Mouse (Mus musculus): ENCODE results near the gene Snd1. TPM values are rescaled to one million over a fixed set of nuclear protein-coding genes. Genes with fewer than 3 reads are reported as not detected.

Gene Snd1
- polyA plus RNA-seq, 1 experiment: 190 TPM

GRCm38 (mm10) chr6:28729649-28730048, 254.7 kb downstream of the Snd1 start:
- TF ChIP-seq SRF (IDR thresholded peaks at IDR 0.05; ENCODE audit: control insufficient read depth, insufficient read length, low read depth) (no peak), E2F4 (IDR thresholded peaks at IDR 0.05; ENCODE audit: insufficient read depth) (no peak), MAX (IDR thresholded peaks at IDR 0.05; ENCODE audit: low read depth) (no peak), CEBPB (IDR thresholded peaks at IDR 0.05; ENCODE audit: insufficient read depth, poor library complexity, severe bottlenecking) (no peak)
- Histone ChIP-seq H3ac (ENCODE audit: control insufficient read depth, insufficient read length) (no peak overlapping the region), H3K4me2 (ENCODE audit: low read depth) (no peak overlapping the region), H3K36me3 (ENCODE audit: control insufficient read depth, insufficient read depth) (no peaks in the 10 kb centered on the region), H3K4me3 (no peak overlapping the region), H3K79me2 (ENCODE audit: control insufficient read depth, insufficient read depth) (no peaks in the 10 kb centered on the region), H3K27me3 (ENCODE audit: control insufficient read depth, insufficient read depth, insufficient read length) (no peaks in the 10 kb centered on the region)

GRCm38 (mm10) chr6:28731246-28731645, 256.3 kb downstream of the Snd1 start:
- TF ChIP-seq E2F4 (IDR thresholded peaks at IDR 0.05; ENCODE audit: insufficient read depth) (no peak), POLR2AphosphoS2 (IDR thresholded peaks at IDR 0.05; ENCODE audit: insufficient read length, low read depth) (no peak), SRF (IDR thresholded peaks at IDR 0.05; ENCODE audit: control insufficient read depth, insufficient read length, low read depth) (no peak)
- Histone ChIP-seq H3K4me2 (ENCODE audit: low read depth) (no peak overlapping the region), H3K4me3 (no peak overlapping the region), H3K27me3 (ENCODE audit: control insufficient read depth, insufficient read depth, insufficient read length) (no peaks in the 10 kb centered on the region), H3K36me3 (ENCODE audit: control insufficient read depth, insufficient read depth) (no peaks in the 10 kb centered on the region), H3ac (ENCODE audit: control insufficient read depth, insufficient read length) (no peak overlapping the region), H3K79me2 (ENCODE audit: control insufficient read depth, insufficient read depth) (no peaks in the 10 kb centered on the region)

GRCm38 (mm10) chr6:28733884-28734647, 259.1 kb downstream of the Snd1 start:
- no peak for TF ChIP-seq MYOG (IDR thresholded peaks at IDR 0.05; ENCODE audit: control insufficient read depth in 1 of 3, insufficient read depth in 1 of 3, insufficient read length in 2 of 3, low read depth in 2 of 3)
- Histone ChIP-seq H3ac (ENCODE audit: control insufficient read depth, insufficient read length) (no peak overlapping the region), H3K4me3 (no peak overlapping the region), H3K79me2 (ENCODE audit: control insufficient read depth, insufficient read depth) (no peaks in the 10 kb centered on the region), H3K4me2 (ENCODE audit: low read depth) (no peak overlapping the region), H3K36me3 (ENCODE audit: control insufficient read depth, insufficient read depth) (no peaks in the 10 kb centered on the region), H3K27me3 (ENCODE audit: control insufficient read depth, insufficient read depth, insufficient read length) (no peaks in the 10 kb centered on the region)

- TF ChIP-seq MYOG (IDR thresholded peaks at IDR 0.05; ENCODE audit: control insufficient read depth in 1 of 3, insufficient read depth in 1 of 3, insufficient read length in 2 of 3, low read depth in 2 of 3): no peak
- TF ChIP-seq POLR2A (IDR thresholded peaks at IDR 0.05; ENCODE audit: insufficient read length, low read depth): no peak
- TF ChIP-seq MYOD1 (IDR thresholded peaks at IDR 0.05; ENCODE audit: control insufficient read depth in 1 of 3, insufficient read length in 2 of 3, low read depth in 2 of 3): no peak
- no peak for TF ChIP-seq CEBPB (IDR thresholded peaks at IDR 0.05; ENCODE audit: insufficient read depth, poor library complexity, severe bottlenecking)
- TF ChIP-seq REST (IDR thresholded peaks at IDR 0.05; ENCODE audit: insufficient read depth, insufficient read length): no peak
- TF ChIP-seq SRF (IDR thresholded peaks at IDR 0.05; ENCODE audit: control insufficient read depth, insufficient read length, low read depth): no peak
- no peak for TF ChIP-seq TCF3 (IDR thresholded peaks at IDR 0.05; ENCODE audit: insufficient read length, low read depth)
- TF ChIP-seq TCF12 (IDR thresholded peaks at IDR 0.05; ENCODE audit: insufficient read depth, poor library complexity, severe bottlenecking): no peak
- no peak for TF ChIP-seq E2F4 (IDR thresholded peaks at IDR 0.05; ENCODE audit: insufficient read depth)
- TF ChIP-seq POLR2AphosphoS2 (IDR thresholded peaks at IDR 0.05; ENCODE audit: insufficient read length, low read depth): no peak
- Histone ChIP-seq H3K4me2 (ENCODE audit: low read depth) (no peak overlapping the region), H3K79me2 (ENCODE audit: control insufficient read depth, insufficient read depth) (no peaks in the 10 kb centered on the region), H3K36me3 (ENCODE audit: control insufficient read depth, insufficient read depth) (no peaks in the 10 kb centered on the region), H3K27me3 (ENCODE audit: control insufficient read depth, insufficient read depth, insufficient read length) (no peaks in the 10 kb centered on the region), H3K4me3 (no peak overlapping the region), H3ac (ENCODE audit: control insufficient read depth, insufficient read length) (no peak overlapping the region)
Measured at GRCm38 (mm10) chr6:28735116-28735515, 260.2 kb downstream of the Snd1 start.

GRCm38 (mm10) chr6:28736665-28737064, 261.7 kb downstream of the Snd1 start:
- Histone ChIP-seq H3ac (ENCODE audit: control insufficient read depth, insufficient read length) (no peak overlapping the region), H3K27me3 (ENCODE audit: control insufficient read depth, insufficient read depth, insufficient read length) (no peaks in the 10 kb centered on the region), H3K4me3 (no peak overlapping the region), H3K4me2 (ENCODE audit: low read depth) (no peak overlapping the region), H3K36me3 (ENCODE audit: control insufficient read depth, insufficient read depth) (no peaks in the 10 kb centered on the region), H3K79me2 (ENCODE audit: control insufficient read depth, insufficient read depth) (no peaks in the 10 kb centered on the region)
- TF ChIP-seq REST (IDR thresholded peaks at IDR 0.05; ENCODE audit: insufficient read depth, insufficient read length): no peak
- no peak for TF ChIP-seq MYOD1 (IDR thresholded peaks at IDR 0.05; ENCODE audit: control insufficient read depth in 1 of 3, insufficient read length in 2 of 3, low read depth in 2 of 3)

- Histone ChIP-seq H3ac (ENCODE audit: control insufficient read depth, insufficient read length) (no peak overlapping the region), H3K36me3 (ENCODE audit: control insufficient read depth, insufficient read depth) (no peaks in the 10 kb centered on the region), H3K27me3 (ENCODE audit: control insufficient read depth, insufficient read depth, insufficient read length) (no peaks in the 10 kb centered on the region), H3K4me3 (no peak overlapping the region), H3K79me2 (ENCODE audit: control insufficient read depth, insufficient read depth) (no peaks in the 10 kb centered on the region), H3K4me2 (ENCODE audit: low read depth) (no peak overlapping the region)
- no peak for TF ChIP-seq POLR2A (IDR thresholded peaks at IDR 0.05; ENCODE audit: insufficient read length, low read depth)
Measured at GRCm38 (mm10) chr6:28737601-28738000, 262.7 kb downstream of the Snd1 start.

Measured in myocyte (in vitro differentiated cells).